Mouse (Mus musculus): ENCODE measurements around the gene Wdr34.

DNA sequence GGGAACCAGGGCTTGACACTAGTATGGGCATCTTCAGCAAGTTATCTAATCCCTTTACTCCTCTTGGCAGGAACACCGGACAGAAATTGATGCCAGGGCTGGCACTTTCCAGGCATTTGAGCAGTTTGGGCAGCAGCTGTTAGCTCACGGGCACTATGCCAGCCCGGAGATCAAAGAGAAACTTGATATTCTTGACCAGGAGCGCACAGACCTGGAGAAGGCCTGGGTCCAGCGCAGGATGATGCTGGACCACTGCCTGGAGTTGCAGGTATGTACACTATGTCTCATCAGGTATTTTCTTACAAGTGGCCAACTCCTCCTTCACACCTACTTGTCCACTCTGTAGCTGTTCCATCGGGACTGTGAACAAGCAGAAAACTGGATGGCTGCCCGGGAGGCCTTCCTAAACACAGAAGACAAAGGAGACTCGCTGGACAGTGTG, 37.8 kb downstream of the Wdr34 start:
- no peak for TF ChIP-seq POLR2A (IDR thresholded peaks at IDR 0.05; ENCODE audit: borderline replicate concordance, extremely low read depth, insufficient read depth, insufficient read length, poor library complexity, severe bottlenecking)
- no peak for TF ChIP-seq CTCF (IDR thresholded peaks at IDR 0.05; ENCODE audit: borderline replicate concordance, extremely low read depth, insufficient read depth, insufficient read length)
